Mouse (Mus musculus): ENCODE data around the gene Il27ra. TPM values are rescaled to one million over a fixed set of nuclear protein-coding genes. Genes with fewer than 3 reads are reported as not detected.

Il27ra gene
- polyA plus RNA-seq, 1 experiment from 2014 or later: 0.87 TPM

GRCm38 (mm10) chr8:84059226-84059625, 16.8 kb upstream of the Il27ra start:
- Histone ChIP-seq H3K36me3 (ENCODE audit: control insufficient read depth, insufficient read depth) (no peaks in the 10 kb centered on the region), H3K4me3 (ENCODE audit: low read depth, low read length) (no peak overlapping the region), H3K9ac (ENCODE audit: low read depth, low read length) (no peak overlapping the region), H3K4me2 (ENCODE audit: low read depth, low read length) (no peak overlapping the region), H3K27me3 (ENCODE audit: control insufficient read depth, insufficient read depth, low read depth, low read length) (no peaks in the 10 kb centered on the region), H3K27ac (ENCODE audit: low read length) (no peak overlapping the region), H3K4me1 (ENCODE audit: control insufficient read depth, low read depth, low read length) (peaks cover 2% of the 10 kb centered on the region; the same call in 1 of the 2 replicates), H3K9me3 (replicated peaks; ENCODE audit: control insufficient read depth, low read length) (no peaks in the 10 kb centered on the region)
- WGBS (ENCODE audit: insufficient replicate concordance): 77% methylated on average over 2 of the region's 2 CpGs
- ATAC-seq (ENCODE audit: low read depth): no peak

DNA sequence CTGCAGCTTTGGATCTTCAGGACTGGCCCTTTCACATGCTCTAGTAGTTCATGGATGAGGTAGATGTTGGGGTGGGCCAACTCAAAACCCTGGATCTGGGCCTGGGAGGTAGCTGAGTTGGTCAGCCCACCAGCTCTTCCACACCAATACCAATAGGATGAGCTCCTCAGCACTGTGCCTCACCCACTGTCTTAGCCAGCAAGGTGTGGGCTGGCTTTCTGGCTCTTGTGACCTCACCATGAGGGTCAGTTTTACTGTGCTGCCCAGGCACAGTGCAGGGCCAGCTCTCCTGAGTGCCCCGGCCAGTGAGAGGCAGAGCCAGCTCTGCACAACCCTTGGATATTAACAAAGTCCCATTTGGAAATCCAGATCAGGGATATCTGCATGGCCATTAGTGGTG, 15.4 kb upstream of the Il27ra start:
- 79% methylated on average over 1 of the region's 1 CpGs for WGBS (ENCODE audit: insufficient replicate concordance)
- H3K27me3 ChIP-seq (ENCODE audit: control insufficient read depth, insufficient read depth, low read depth, low read length): no peaks in the 10 kb centered on the region

GRCm38 (mm10) chr8:84053229-84053628, 10.8 kb upstream of the Il27ra start:
- Histone ChIP-seq H3K9me3 (replicated peaks; ENCODE audit: control insufficient read depth, low read length) (no peaks in the 10 kb centered on the region), H3K36me3 (ENCODE audit: control insufficient read depth, insufficient read depth) (no peaks in the 10 kb centered on the region), H3K4me1 (ENCODE audit: control insufficient read depth, low read depth, low read length) (peaks cover 4% of the 10 kb centered on the region), H3K9ac (ENCODE audit: low read depth, low read length) (no peak overlapping the region), H3K27me3 (ENCODE audit: control insufficient read depth, insufficient read depth, low read depth, low read length) (no peaks in the 10 kb centered on the region), H3K27ac (ENCODE audit: low read length) (no peak overlapping the region), H3K4me2 (ENCODE audit: low read depth, low read length) (no peak overlapping the region), H3K4me3 (ENCODE audit: low read depth, low read length) (no peak overlapping the region)
- no peak for ATAC-seq (ENCODE audit: low read depth)
- WGBS (ENCODE audit: insufficient replicate concordance): 83% methylated on average over 5 of the region's 5 CpGs

More for the DNA sequence above, 15.4 kb upstream of the Il27ra start:
- H3K4me2 ChIP-seq (ENCODE audit: low read depth, low read length): no peak overlapping the region
- no peaks in the 10 kb centered on the region for H3K36me3 ChIP-seq (ENCODE audit: control insufficient read depth, insufficient read depth)
- no peak overlapping the region for H3K4me3 ChIP-seq (ENCODE audit: low read depth, low read length)
- no peak overlapping the region for H3K27ac ChIP-seq (ENCODE audit: low read length)
- ATAC-seq (ENCODE audit: low read depth): no peak
- H3K9ac ChIP-seq (ENCODE audit: low read depth, low read length): no peak overlapping the region
- H3K9me3 ChIP-seq (replicated peaks; ENCODE audit: control insufficient read depth, low read length): no peaks in the 10 kb centered on the region
- no peaks in the 10 kb centered on the region; the same call in 1 of the 2 replicates for H3K4me1 ChIP-seq (ENCODE audit: control insufficient read depth, low read depth, low read length)

DNA sequence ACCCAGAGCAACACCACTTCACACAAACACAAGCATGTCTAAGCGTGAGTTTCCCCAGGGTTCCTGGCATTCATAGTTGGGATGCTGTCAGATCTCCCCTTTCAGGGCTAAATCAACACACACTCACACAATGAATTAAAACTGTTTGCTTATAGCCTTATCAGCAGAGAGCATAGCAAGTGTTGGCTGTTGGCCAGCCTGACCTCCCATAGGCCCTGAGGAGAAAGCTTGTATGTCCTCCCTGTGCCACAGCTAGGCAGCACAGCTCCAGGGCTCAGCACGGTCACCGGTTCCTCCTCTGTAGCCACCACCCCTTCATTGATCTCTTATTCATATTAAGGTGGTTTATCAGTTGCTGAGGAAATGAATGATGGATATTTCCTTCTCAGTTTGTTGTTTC, 10.4 kb upstream of the Il27ra start:
- H3K36me3 ChIP-seq (ENCODE audit: control insufficient read depth, insufficient read depth): no peaks in the 10 kb centered on the region
- H3K4me3 ChIP-seq (ENCODE audit: low read depth, low read length): no peak overlapping the region
- H3K4me1 ChIP-seq (ENCODE audit: control insufficient read depth, low read depth, low read length): peaks cover 4% of the 10 kb centered on the region
- H3K4me2 ChIP-seq (ENCODE audit: low read depth, low read length): no peak overlapping the region
- ATAC-seq (ENCODE audit: low read depth): peak; percentile 54
- H3K9me3 ChIP-seq (replicated peaks; ENCODE audit: control insufficient read depth, low read length): no peaks in the 10 kb centered on the region
- WGBS (ENCODE audit: insufficient replicate concordance): 25% methylated on average over 3 of the region's 3 CpGs
- H3K27me3 ChIP-seq (ENCODE audit: control insufficient read depth, insufficient read depth, low read depth, low read length): no peaks in the 10 kb centered on the region; the same call in 1 of the 2 replicates
- no peak overlapping the region for H3K27ac ChIP-seq (ENCODE audit: low read length)
- no peak overlapping the region for H3K9ac ChIP-seq (ENCODE audit: low read depth, low read length)

DNA sequence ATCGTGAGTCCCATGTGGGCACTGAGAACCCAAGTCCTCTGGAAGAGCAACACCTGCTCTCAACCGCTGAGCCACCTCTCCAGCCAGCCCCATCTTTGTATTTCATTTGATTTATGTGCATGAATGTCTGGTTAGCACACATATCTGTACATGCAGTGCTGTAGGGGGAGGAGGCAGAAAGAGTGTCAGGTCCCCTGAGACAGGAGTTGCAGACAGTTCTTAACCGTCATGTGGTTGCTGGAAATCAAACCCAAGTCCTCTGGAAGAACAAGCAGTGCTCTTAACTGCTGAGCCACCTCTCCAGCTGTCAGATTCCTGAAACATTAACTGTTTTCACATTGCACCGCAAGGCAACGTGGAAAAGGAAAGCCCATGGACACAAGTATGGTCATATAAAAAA, 5.8 kb upstream of the Il27ra start:
- Histone ChIP-seq H3K4me3 (ENCODE audit: low read depth, low read length) (no peak overlapping the region), H3K9ac (ENCODE audit: low read depth, low read length) (no peak overlapping the region), H3K4me2 (ENCODE audit: low read depth, low read length) (no peak overlapping the region), H3K9me3 (replicated peaks; ENCODE audit: control insufficient read depth, low read length) (no peaks in the 10 kb centered on the region), H3K36me3 (ENCODE audit: control insufficient read depth, insufficient read depth) (no peaks in the 10 kb centered on the region), H3K27me3 (ENCODE audit: control insufficient read depth, insufficient read depth, low read depth, low read length) (peaks cover 23% of the 10 kb centered on the region), H3K4me1 (ENCODE audit: control insufficient read depth, low read depth, low read length) (peaks cover 4% of the 10 kb centered on the region), H3K27ac (ENCODE audit: low read length) (no peak overlapping the region)
- no peak for ATAC-seq (ENCODE audit: low read depth)
- WGBS (ENCODE audit: insufficient replicate concordance): 62% methylated on average over 5 of the region's 5 CpGs

DNA sequence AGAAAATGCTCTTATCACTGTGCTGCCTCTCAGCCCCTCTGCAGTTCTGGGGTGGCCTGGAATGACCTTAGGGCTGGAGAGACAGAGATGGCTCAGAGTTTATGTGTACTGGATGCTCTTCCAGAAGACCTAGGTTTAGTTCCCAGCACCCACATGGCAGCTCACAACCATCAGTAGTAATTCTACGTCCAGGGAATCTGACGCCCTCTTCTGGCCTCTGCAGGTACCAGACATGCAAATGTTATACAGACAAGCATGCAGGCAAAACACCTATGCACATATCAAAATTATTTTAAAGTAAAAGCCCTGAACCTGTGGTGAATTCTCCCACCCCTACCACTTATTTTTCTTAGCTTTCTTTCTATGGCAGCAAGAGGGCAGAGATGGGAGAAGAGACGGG, 4.1 kb upstream of the Il27ra start:
- Histone ChIP-seq H3K27ac (ENCODE audit: low read length) (no peak overlapping the region), H3K9me3 (replicated peaks; ENCODE audit: control insufficient read depth, low read length) (no peaks in the 10 kb centered on the region), H3K9ac (ENCODE audit: low read depth, low read length) (no peak overlapping the region), H3K4me1 (ENCODE audit: control insufficient read depth, low read depth, low read length) (no peaks in the 10 kb centered on the region), H3K36me3 (ENCODE audit: control insufficient read depth, insufficient read depth) (no peaks in the 10 kb centered on the region), H3K27me3 (ENCODE audit: control insufficient read depth, insufficient read depth, low read depth, low read length) (peaks cover 39% of the 10 kb centered on the region), H3K4me2 (ENCODE audit: low read depth, low read length) (no peak overlapping the region), H3K4me3 (ENCODE audit: low read depth, low read length) (no peak overlapping the region)
- WGBS (ENCODE audit: insufficient replicate concordance): 78% methylated on average over 3 of the region's 3 CpGs
- no peak for ATAC-seq (ENCODE audit: low read depth)

GRCm38 (mm10) chr8:84044900-84045299, 2.5 kb upstream of the Il27ra start, which contains the start of gene Rln3:
Gene Rln3 (minus strand): TSS chr8:84045000.
- Histone ChIP-seq H3K4me3 (ENCODE audit: low read depth, low read length) (no peak within 1 kb of the TSS), H3K9me3 (replicated peaks; ENCODE audit: control insufficient read depth, low read length) (no peaks in the 10 kb centered on the region), H3K9ac (ENCODE audit: low read depth, low read length) (no peak within 1 kb of the TSS), H3K36me3 (ENCODE audit: control insufficient read depth, insufficient read depth) (no peaks in the 10 kb centered on the region), H3K4me2 (ENCODE audit: low read depth, low read length) (no peak within 1 kb of the TSS), H3K4me1 (ENCODE audit: control insufficient read depth, low read depth, low read length) (no peaks in the 10 kb centered on the region), H3K27me3 (ENCODE audit: control insufficient read depth, insufficient read depth, low read depth, low read length) (peaks cover 47% of the 10 kb centered on the region), H3K27ac (ENCODE audit: low read length) (no peak within 1 kb of the TSS)
- WGBS (ENCODE audit: insufficient replicate concordance): 12% methylated on average over 9 of the region's 9 CpGs
- no peak for ATAC-seq (ENCODE audit: low read depth)

GRCm38 (mm10) chr8:84044103-84044502, 1.7 kb upstream of the Il27ra start:
- Histone ChIP-seq H3K27me3 (ENCODE audit: control insufficient read depth, insufficient read depth, low read depth, low read length) (peaks cover 47% of the 10 kb centered on the region), H3K9ac (ENCODE audit: low read depth, low read length) (no peak overlapping the region), H3K4me3 (ENCODE audit: low read depth, low read length) (no peak overlapping the region), H3K4me2 (ENCODE audit: low read depth, low read length) (no peak overlapping the region), H3K4me1 (ENCODE audit: control insufficient read depth, low read depth, low read length) (no peaks in the 10 kb centered on the region), H3K36me3 (ENCODE audit: control insufficient read depth, insufficient read depth) (no peaks in the 10 kb centered on the region), H3K9me3 (replicated peaks; ENCODE audit: control insufficient read depth, low read length) (no peaks in the 10 kb centered on the region), H3K27ac (ENCODE audit: low read length) (no peak overlapping the region)
- WGBS (ENCODE audit: insufficient replicate concordance): 16% methylated on average over 7 of the region's 7 CpGs
- ATAC-seq (ENCODE audit: low read depth): no peak

GRCm38 (mm10) chr8:84042948-84043342, 556 bp upstream of the Il27ra start:
- Histone ChIP-seq H3K4me1 (ENCODE audit: control insufficient read depth, low read depth, low read length) (no peaks in the 10 kb centered on the region), H3K4me2 (ENCODE audit: low read depth, low read length) (peak overlapping the region; percentile 47; the same call in 1 of the 2 replicates), H3K9ac (ENCODE audit: low read depth, low read length) (no peak overlapping the region), H3K27me3 (ENCODE audit: control insufficient read depth, insufficient read depth, low read depth, low read length) (peaks cover 47% of the 10 kb centered on the region), H3K27ac (ENCODE audit: low read length) (no peak overlapping the region), H3K9me3 (replicated peaks; ENCODE audit: control insufficient read depth, low read length) (no peaks in the 10 kb centered on the region), H3K36me3 (ENCODE audit: control insufficient read depth, insufficient read depth) (no peaks in the 10 kb centered on the region), H3K4me3 (ENCODE audit: low read depth, low read length) (peak overlapping the region; percentile 33; the same call in 1 of the 2 replicates)
- ATAC-seq (ENCODE audit: low read depth): no peak
- WGBS (ENCODE audit: insufficient replicate concordance): 25% methylated on average over 12 of the region's 12 CpGs
